Mouse (Mus musculus): Measurements from ENCODE around the gene Uso1. TPM values are rescaled to one million over a fixed set of nuclear protein-coding genes. Genes with fewer than 3 reads are reported as not detected.

The Uso1 gene
- total and polyA plus RNA-seq, 3 experiments, result 12.3 to 45.4 (median 39.0) TPM

- no peaks in the 10 kb centered on the region for H3K36me3 ChIP-seq (ENCODE audit: control insufficient read depth, insufficient read depth, low read length)
- no peaks in the 10 kb centered on the region for H3K79me2 ChIP-seq (replicated peaks; ENCODE audit: control insufficient read depth, insufficient read depth, low read length)
- H3K4me3 ChIP-seq, result no peak overlapping the region
- no peak for TF ChIP-seq CTCF (IDR thresholded peaks at IDR 0.05)
- TF ChIP-seq POLR2A (IDR thresholded peaks at IDR 0.05; ENCODE audit: insufficient read depth, low read depth, low read length), result no peak
- TF ChIP-seq EP300 (IDR thresholded peaks at IDR 0.05; ENCODE audit: insufficient read depth, low read depth, low read length), result no peak
- intact Hi-C loops (cut with DNase I), result no loop called here
- peaks cover 3% of the 10 kb centered on the region for H3K4me1 ChIP-seq (ENCODE audit: control insufficient read depth, insufficient read depth, low read length)
- H3K27me3 ChIP-seq (ENCODE audit: control insufficient read depth, insufficient read depth, low read length), result no peaks in the 10 kb centered on the region
- WGBS, result 73% methylated on average over 4 of the region's 4 CpGs
- H3K27ac ChIP-seq, result no peak overlapping the region
- peak in 1 of 2 experiments; percentile 37 for DNase-seq
- H3K9ac ChIP-seq (ENCODE audit: low read depth, low read length), result no peak overlapping the region
Measured at GRCm38 (mm10) chr5:92107282-92107681, 30.5 kb upstream of the Uso1 start.

DNA sequence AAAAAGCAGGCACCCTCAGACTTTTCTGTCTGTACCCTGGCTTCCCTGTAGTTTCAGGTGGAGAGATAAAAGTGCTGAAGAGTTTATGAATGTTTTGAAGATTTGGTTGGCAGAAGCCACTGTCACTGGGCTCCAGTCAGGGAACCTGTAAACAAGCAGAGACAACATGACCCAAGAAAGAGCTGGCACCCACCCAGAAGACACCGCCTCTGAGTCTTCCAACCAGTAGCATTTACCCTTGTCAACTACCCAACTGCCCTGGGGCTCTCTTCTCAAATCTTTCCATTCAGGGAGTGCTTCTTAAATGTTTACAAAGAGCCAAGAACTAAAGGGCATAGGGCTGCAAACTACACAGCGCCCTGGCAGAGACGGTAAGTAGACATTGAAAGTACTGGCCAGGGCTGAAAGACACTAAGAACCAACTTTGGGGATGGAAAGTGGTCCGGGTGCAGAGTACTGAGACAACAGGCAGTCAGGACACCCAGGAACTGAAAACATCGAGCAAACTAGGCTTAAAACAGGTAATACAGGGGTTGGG is 26.9 kb upstream of the Uso1 start:
- H3K27ac ChIP-seq, result no peak overlapping the region
- no peaks in the 10 kb centered on the region for H3K27me3 ChIP-seq (ENCODE audit: control insufficient read depth, insufficient read depth, low read length)
- WGBS, result 96% methylated on average over 5 of the region's 5 CpGs
- H3K4me3 ChIP-seq, result no peak overlapping the region
- H3K79me2 ChIP-seq (replicated peaks; ENCODE audit: control insufficient read depth, insufficient read depth, low read length), result no peaks in the 10 kb centered on the region
- no peaks in the 10 kb centered on the region for H3K36me3 ChIP-seq (ENCODE audit: control insufficient read depth, insufficient read depth, low read length)
- intact Hi-C loops (cut with DNase I), result loop anchor here (10.0 kb wide), 2 partner anchors 46 to 646 kb away; no protein-coding TSS in a partner anchor
- DNase-seq, result no peak
- H3K4me1 ChIP-seq (ENCODE audit: control insufficient read depth, insufficient read depth, low read length), result no peaks in the 10 kb centered on the region; the same call in 1 of the 2 replicates
- H3K9ac ChIP-seq (ENCODE audit: low read depth, low read length), result no peak overlapping the region
- TF ChIP-seq POLR2A (IDR thresholded peaks at IDR 0.05; ENCODE audit: insufficient read depth, low read depth, low read length), result no peak
- TF ChIP-seq CTCF (IDR thresholded peaks at IDR 0.05), result no peak
- no peak for TF ChIP-seq EP300 (IDR thresholded peaks at IDR 0.05; ENCODE audit: insufficient read depth, low read depth, low read length)

DNA sequence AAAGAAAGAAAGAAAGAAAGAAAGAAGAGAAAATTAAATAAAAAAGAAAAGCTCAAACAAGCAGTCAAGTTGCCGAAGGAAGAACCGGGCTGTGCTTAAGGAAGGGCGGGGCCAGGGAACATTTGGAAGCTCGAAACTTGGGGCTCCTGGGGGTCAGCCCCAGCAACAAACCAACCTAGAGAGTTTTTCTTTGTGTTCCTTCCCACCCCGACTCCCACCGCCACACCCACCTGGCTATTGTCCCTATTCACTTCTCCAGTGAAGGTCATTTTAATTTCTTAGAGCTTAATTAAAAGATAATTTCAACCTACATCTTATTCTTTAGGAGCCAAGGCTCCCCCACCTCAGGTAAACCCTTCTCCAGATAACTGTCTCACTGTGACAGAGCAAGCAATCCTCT is 25.6 kb upstream of the Uso1 start:
- H3K4me1 ChIP-seq (ENCODE audit: control insufficient read depth, insufficient read depth, low read length), result no peaks in the 10 kb centered on the region; the same call in 1 of the 2 replicates
- no peak for DNase-seq
- H3K4me3 ChIP-seq, result peak overlapping the region; percentile 48
- H3K27me3 ChIP-seq (ENCODE audit: control insufficient read depth, insufficient read depth, low read length), result no peaks in the 10 kb centered on the region
- WGBS, result 20% methylated on average over 6 of the region's 6 CpGs
- no peaks in the 10 kb centered on the region for H3K79me2 ChIP-seq (replicated peaks; ENCODE audit: control insufficient read depth, insufficient read depth, low read length)
- TF ChIP-seq CTCF (IDR thresholded peaks at IDR 0.05), result no peak
- no peak for TF ChIP-seq POLR2A (IDR thresholded peaks at IDR 0.05; ENCODE audit: insufficient read depth, low read depth, low read length)
- TF ChIP-seq EP300 (IDR thresholded peaks at IDR 0.05; ENCODE audit: insufficient read depth, low read depth, low read length), result no peak
- intact Hi-C loops (cut with DNase I), result loop anchor here (10.0 kb wide), 2 partner anchors 47 to 647 kb away; no protein-coding TSS in a partner anchor
- H3K36me3 ChIP-seq (ENCODE audit: control insufficient read depth, insufficient read depth, low read length), result no peaks in the 10 kb centered on the region
- peak overlapping the region; percentile 58 for H3K27ac ChIP-seq
- no peak overlapping the region; the same call in 1 of the 2 replicates for H3K9ac ChIP-seq (ENCODE audit: low read depth, low read length)

DNA sequence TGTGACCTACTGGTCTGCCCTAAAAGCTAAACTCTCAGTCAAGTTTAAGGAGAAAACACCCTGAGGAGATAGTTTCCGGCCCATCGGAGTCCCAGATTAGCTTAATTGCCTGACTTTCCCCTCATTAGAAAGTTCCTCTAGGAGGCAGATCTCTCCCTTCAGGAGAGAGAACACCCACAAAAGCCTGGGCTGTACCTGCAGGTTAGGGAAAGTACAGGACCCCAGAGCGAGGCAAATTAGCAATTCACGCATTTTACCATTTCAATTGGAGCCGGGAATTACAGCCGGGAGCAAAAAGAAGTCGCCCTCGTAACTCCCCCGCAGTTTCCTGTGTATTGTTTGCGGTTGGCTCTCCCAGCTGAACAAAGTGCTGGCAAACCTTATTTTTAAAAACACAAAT is 25.2 kb upstream of the Uso1 start:
- H3K27me3 ChIP-seq (ENCODE audit: control insufficient read depth, insufficient read depth, low read length), result no peaks in the 10 kb centered on the region
- H3K27ac ChIP-seq, result peak overlapping the region; percentile 58
- TF ChIP-seq CTCF (IDR thresholded peaks at IDR 0.05) (no peak), POLR2A (IDR thresholded peaks at IDR 0.05; ENCODE audit: insufficient read depth, low read depth, low read length) (no peak), EP300 (IDR thresholded peaks at IDR 0.05; ENCODE audit: insufficient read depth, low read depth, low read length) (no peak)
- peak in 1 of 2 experiments; percentile 38 for DNase-seq
- H3K36me3 ChIP-seq (ENCODE audit: control insufficient read depth, insufficient read depth, low read length), result no peaks in the 10 kb centered on the region
- intact Hi-C loops (cut with DNase I), result loop anchor here (10.0 kb wide), 2 partner anchors 48 to 648 kb away; no protein-coding TSS in a partner anchor
- peak overlapping the region; percentile 48 for H3K4me3 ChIP-seq
- WGBS, result 18% methylated on average over 10 of the region's 10 CpGs
- H3K4me1 ChIP-seq (ENCODE audit: control insufficient read depth, insufficient read depth, low read length), result no peaks in the 10 kb centered on the region; the same call in 1 of the 2 replicates
- H3K9ac ChIP-seq (ENCODE audit: low read depth, low read length), result peak overlapping the region; percentile 61
- H3K79me2 ChIP-seq (replicated peaks; ENCODE audit: control insufficient read depth, insufficient read depth, low read length), result no peaks in the 10 kb centered on the region

GRCm38 (mm10) chr5:92113484-92113883 is 24.3 kb upstream of the Uso1 start:
- 87% methylated on average over 7 of the region's 7 CpGs for WGBS
- H3K27me3 ChIP-seq (ENCODE audit: control insufficient read depth, insufficient read depth, low read length), result no peaks in the 10 kb centered on the region
- no peak overlapping the region for H3K4me3 ChIP-seq
- H3K79me2 ChIP-seq (replicated peaks; ENCODE audit: control insufficient read depth, insufficient read depth, low read length), result no peaks in the 10 kb centered on the region
- TF ChIP-seq EP300 (IDR thresholded peaks at IDR 0.05; ENCODE audit: insufficient read depth, low read depth, low read length), result no peak
- no peak for TF ChIP-seq POLR2A (IDR thresholded peaks at IDR 0.05; ENCODE audit: insufficient read depth, low read depth, low read length)
- TF ChIP-seq CTCF (IDR thresholded peaks at IDR 0.05), result no peak
- no peaks in the 10 kb centered on the region for H3K36me3 ChIP-seq (ENCODE audit: control insufficient read depth, insufficient read depth, low read length)
- peaks cover 2% of the 10 kb centered on the region for H3K4me1 ChIP-seq (ENCODE audit: control insufficient read depth, insufficient read depth, low read length)
- no peak overlapping the region for H3K9ac ChIP-seq (ENCODE audit: low read depth, low read length)
- no peak overlapping the region for H3K27ac ChIP-seq
- intact Hi-C loops (cut with DNase I), result loop anchor here (10.0 kb wide), 2 partner anchors 49 to 649 kb away; no protein-coding TSS in a partner anchor
- DNase-seq, result no peak

- no peak overlapping the region for H3K4me3 ChIP-seq
- no peak for TF ChIP-seq EP300 (IDR thresholded peaks at IDR 0.05; ENCODE audit: insufficient read depth, low read depth, low read length)
- no peak for TF ChIP-seq CTCF (IDR thresholded peaks at IDR 0.05)
- no peak for TF ChIP-seq POLR2A (IDR thresholded peaks at IDR 0.05; ENCODE audit: insufficient read depth, low read depth, low read length)
- no peak overlapping the region for H3K9ac ChIP-seq (ENCODE audit: low read depth, low read length)
- H3K36me3 ChIP-seq (ENCODE audit: control insufficient read depth, insufficient read depth, low read length), result no peaks in the 10 kb centered on the region
- no peaks in the 10 kb centered on the region for H3K27me3 ChIP-seq (ENCODE audit: control insufficient read depth, insufficient read depth, low read length)
- intact Hi-C loops (cut with DNase I), result loop anchor here (10.0 kb wide), 2 partner anchors 49 to 649 kb away; no protein-coding TSS in a partner anchor
- no peaks in the 10 kb centered on the region for H3K79me2 ChIP-seq (replicated peaks; ENCODE audit: control insufficient read depth, insufficient read depth, low read length)
- no peak for DNase-seq
- H3K27ac ChIP-seq, result no peak overlapping the region
- H3K4me1 ChIP-seq (ENCODE audit: control insufficient read depth, insufficient read depth, low read length), result peaks cover 2% of the 10 kb centered on the region
- 84% methylated on average over 6 of the region's 6 CpGs for WGBS
Measured at GRCm38 (mm10) chr5:92114223-92114622, 23.5 kb upstream of the Uso1 start.

Measured in heart, adult 2 months (tissue).